18 mouse cellular contexts compared by ENCODE assay signal in the genomic region with DNA sequence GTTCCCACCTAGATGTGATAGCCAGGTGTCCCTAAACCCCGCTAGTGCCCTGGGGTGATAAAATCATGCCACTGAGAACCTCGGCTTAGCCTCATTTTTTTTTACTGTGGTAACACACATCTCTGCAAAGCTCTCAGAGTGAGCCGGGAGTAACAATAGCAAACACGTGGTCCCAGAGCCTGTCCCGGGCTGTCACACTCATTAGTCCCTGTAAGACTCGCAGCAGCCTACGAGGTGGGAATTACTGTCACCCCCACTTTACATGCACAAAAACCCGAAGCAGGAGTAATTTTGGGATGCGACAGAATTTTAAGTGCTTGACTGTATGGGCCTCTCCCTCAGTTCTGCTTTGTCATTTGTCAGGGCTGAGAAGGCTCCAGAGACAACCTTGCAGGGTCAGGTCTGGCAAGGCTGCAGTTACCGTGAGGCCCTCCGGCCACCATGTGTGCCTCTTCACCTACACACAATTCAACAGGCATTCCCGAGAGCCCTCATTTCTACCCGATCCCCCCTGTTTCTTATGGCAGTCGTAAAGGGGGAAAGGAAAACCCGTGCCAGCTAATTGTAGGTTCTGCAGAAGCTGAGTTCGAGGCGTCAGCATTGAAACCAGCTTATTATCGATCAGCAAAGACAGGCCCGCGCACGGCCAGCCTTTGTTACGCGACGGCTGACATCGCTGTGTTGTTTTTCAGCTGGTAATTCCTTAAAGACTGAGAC.
DNase-seq lines count a peak whose midpoint lies in the region; ATAC-seq and TF ChIP-seq lines count a peak whose summit lies in the region.
"Had no signal": no experiment of that assay in that cellular context is flagged by ENCODE, and none has a peak within 500 bp of the region (broad histone marks: within the 10 kb centered on the region; RNA-seq: fewer than 3 reads in every experiment).

No protein-coding gene starts in this region.

- peak overlapping the region; percentile 15 for H3K4me2 ChIP-seq in forebrain, embryonic 12.5 days
- no peak overlapping the region for H3K4me2 ChIP-seq in hindbrain, embryonic 15.5 days
- no peak overlapping the region for H3K4me2 ChIP-seq in midbrain, embryonic 16.5 days (ENCODE audit: low read length)
- H3K4me2 ChIP-seq: embryonic facial prominence, embryonic 15.5 days; heart, embryonic 11.5 days had no signal

- WGBS in forebrain, embryonic 12.5 days: 19% methylated on average over 25 of the region's 25 CpGs
- WGBS in hindbrain, embryonic 15.5 days: 24% methylated on average over 25 of the region's 25 CpGs
- WGBS in midbrain, embryonic 16.5 days: 25% methylated on average over 25 of the region's 25 CpGs
- 83% methylated on average over 25 of the region's 25 CpGs for WGBS in cerebellum, adult 2 months

- H3K36me3 ChIP-seq in forebrain, embryonic 12.5 days (replicated peaks): no peaks in the 10 kb centered on the region
- H3K36me3 ChIP-seq in hindbrain, embryonic 15.5 days: no peaks in the 10 kb centered on the region
- H3K36me3 ChIP-seq in midbrain, embryonic 16.5 days (ENCODE audit: control insufficient read depth, insufficient read depth, low read length): no peaks in the 10 kb centered on the region
- H3K36me3 ChIP-seq: embryonic facial prominence, embryonic 15.5 days had no signal

- H3K4me1 ChIP-seq in forebrain, embryonic 12.5 days: peaks cover 59% of the 10 kb centered on the region
- H3K4me1 ChIP-seq in hindbrain, embryonic 15.5 days (replicated peaks): peaks cover 33% of the 10 kb centered on the region
- peaks cover 26% of the 10 kb centered on the region for H3K4me1 ChIP-seq in midbrain, embryonic 16.5 days (ENCODE audit: control insufficient read depth, insufficient read depth, low read length)
- no peaks in the 10 kb centered on the region for H3K4me1 ChIP-seq in cerebellum, adult 2 months (ENCODE audit: control insufficient read depth, insufficient read depth, low read length)
- H3K4me1 ChIP-seq: embryonic facial prominence, embryonic 15.5 days had no signal

- ATAC-seq in forebrain, embryonic 12.5 days (ENCODE audit: low FRiP score): peak; percentile 56
- ATAC-seq in hindbrain, embryonic 15.5 days (ENCODE audit: low FRiP score, low read depth): no peak
- ATAC-seq in midbrain, embryonic 16.5 days: peak; percentile 33; the same call in 1 of the 2 replicates

- TF ChIP-seq CTCF in cerebellum, adult 2 months (IDR thresholded peaks at IDR 0.05; ENCODE audit: borderline replicate concordance, insufficient read depth, low read depth, low read length): no peak

- H3K9ac ChIP-seq in forebrain, embryonic 12.5 days: no peak overlapping the region
- H3K9ac ChIP-seq in hindbrain, embryonic 15.5 days: no peak overlapping the region
- H3K9ac ChIP-seq in midbrain, embryonic 16.5 days (ENCODE audit: low read depth, low read length): no peak overlapping the region
- H3K9ac ChIP-seq: embryonic facial prominence, embryonic 15.5 days had no signal

- no peaks in the 10 kb centered on the region for H3K9me3 ChIP-seq in forebrain, embryonic 12.5 days
- no peaks in the 10 kb centered on the region for H3K9me3 ChIP-seq in hindbrain, embryonic 15.5 days
- no peaks in the 10 kb centered on the region for H3K9me3 ChIP-seq in midbrain, embryonic 16.5 days (replicated peaks; ENCODE audit: control insufficient read depth, low read length, poor library complexity, severe bottlenecking)
- H3K9me3 ChIP-seq: embryonic facial prominence, embryonic 15.5 days had no signal

- H3K27me3 ChIP-seq in forebrain, embryonic 12.5 days: no peaks in the 10 kb centered on the region
- no peaks in the 10 kb centered on the region for H3K27me3 ChIP-seq in hindbrain, embryonic 15.5 days
- no peaks in the 10 kb centered on the region for H3K27me3 ChIP-seq in midbrain, embryonic 16.5 days (ENCODE audit: control insufficient read depth, insufficient read depth, low read depth, low read length)
- H3K27me3 ChIP-seq in cerebellum, adult 2 months (ENCODE audit: control insufficient read depth, insufficient read depth, low read length): no peaks in the 10 kb centered on the region; the same call in 1 of the 2 replicates
- H3K27me3 ChIP-seq: embryonic facial prominence, embryonic 15.5 days had no signal

- DNase-seq in brain, adult 2 months (ENCODE audit: low read depth, low spot score): peak; percentile 75
- DNase-seq in right cerebral cortex, postnatal 4 days: no peak
- no peak for DNase-seq in lung, adult 18-20 months
- no peak for DNase-seq in cerebellum, adult 2 months
- no peak for DNase-seq in frontal cortex, postnatal 36 days (ENCODE audit: low spot score in 2 of 2)
- DNase-seq: cerebellum, adult 8-10 months; gastrocnemius, postnatal 36 days; heart, postnatal 36 days; kidney, adult 11 months; kidney, postnatal 4 days; lung, postnatal 4 days; thymus, adult 18-20 months had no signal

- H3K27ac ChIP-seq in forebrain, embryonic 12.5 days: peak overlapping the region; percentile 86
- H3K27ac ChIP-seq in hindbrain, embryonic 15.5 days (replicated peaks): peak overlapping the region; percentile 62
- H3K27ac ChIP-seq in midbrain, embryonic 16.5 days (ENCODE audit: low read length): peak overlapping the region; percentile 70
- no peak overlapping the region for H3K27ac ChIP-seq in cerebellum, adult 2 months (ENCODE audit: insufficient read depth, low read length)
- H3K27ac ChIP-seq: embryonic facial prominence, embryonic 15.5 days; left cerebral cortex, adult 2 months had no signal

- no peak overlapping the region for H3K4me3 ChIP-seq in forebrain, embryonic 12.5 days (replicated peaks)
- no peak overlapping the region for H3K4me3 ChIP-seq in hindbrain, embryonic 15.5 days
- H3K4me3 ChIP-seq in midbrain, embryonic 16.5 days (ENCODE audit: low read depth, low read length): no peak overlapping the region
- no peak overlapping the region for H3K4me3 ChIP-seq in cerebellum, adult 2 months (replicated peaks; ENCODE audit: insufficient read depth, low read depth, low read length)
- H3K4me3 ChIP-seq: embryonic facial prominence, embryonic 15.5 days; left cerebral cortex, adult 2 months had no signal

- no peak for TF ChIP-seq POLR2A in cerebellum, adult 2 months (IDR thresholded peaks at IDR 0.05; ENCODE audit: borderline replicate concordance, insufficient read depth, low read length)
